Mouse (Mus musculus) stomach, postnatal 0 days (tissue): Measurements from ENCODE around the gene Tln2. TPM values are rescaled to one million over a fixed set of nuclear protein-coding genes. Genes with fewer than 3 reads are reported as not detected.
A peak's percentile ranks its signal among the peaks of the same experiment; 100 is the strongest.

Source experiments
- ATAC-seq: fragments of 200-750 bp; cut with Nextera tagmentation; 2 replicates; pipeline ENCODE4 v1.8.0; 2017; ENCODE audit not compliant: low FRiP score, low TSS enrichment
- DNase-seq: peaks from one replicate; pipeline ENCODE4 v3.0.0-alpha.2; 2016; ENCODE audit warnings: low spot score
- H3K27ac ChIP-seq: fragments of 300-500 bp; sonication (generic); replicated peaks from 2 replicates; pipeline ENCODE4 v1.5.1; 2014; ENCODE audit warnings: mild to moderate bottlenecking, control low read depth
- H3K27me3 ChIP-seq: fragments of 300-500 bp; sonication (generic); 2 replicates; pipeline ENCODE4 v1.6.1; 2014; ENCODE audit warnings: low read length; ENCODE audit not compliant: control insufficient read depth, insufficient read depth
- H3K36me3 ChIP-seq: fragments of 300-500 bp; sonication (generic); 2 replicates; pipeline ENCODE4 v1.6.1; 2014; ENCODE audit warnings: low read length, mixed read lengths; ENCODE audit not compliant: control insufficient read depth, insufficient read depth
- H3K4me1 ChIP-seq: fragments of 300-500 bp; sonication (generic); replicated peaks from 2 replicates; pipeline ENCODE4 v1.6.1; 2014; ENCODE audit warnings: antibody characterized with exemption; ENCODE audit not compliant: control insufficient read depth, insufficient read depth
- H3K4me2 ChIP-seq: fragments of 300-500 bp; sonication (generic); replicated peaks from 2 replicates; pipeline ENCODE4 v1.6.1; 2014; ENCODE audit warnings: low read depth, mild to moderate bottlenecking, control low read depth, moderate library complexity
- H3K4me3 ChIP-seq: fragments of 300-500 bp; sonication (generic); 2 replicates; pipeline ENCODE4 v1.5.1; 2014; ENCODE audit warnings: low read depth, low read length, control low read depth
- H3K9ac ChIP-seq: fragments of 300-500 bp; sonication (generic); 2 replicates; pipeline ENCODE4 v1.6.1; 2014; ENCODE audit warnings: mild to moderate bottlenecking, low read length, control low read depth, mixed read lengths
- H3K9me3 ChIP-seq: fragments of 300-500 bp; sonication (generic); 2 replicates; pipeline ENCODE4 v1.6.1; 2016; ENCODE audit warnings: low read length; ENCODE audit not compliant: control insufficient read depth
- CTCF ChIP-seq: IDR thresholded peaks from 2 replicates; pipeline ENCODE4 v1.5.1; 2016; ENCODE audit warnings: antibody characterized with exemption, low read depth, mild to moderate bottlenecking, moderate library complexity
- EP300 ChIP-seq: optimal IDR thresholded peaks from 2 replicates; pipeline ENCODE3; 2016; ENCODE audit warnings: antibody characterized with exemption
- WGBS: fragments of 180-500 bp; shearing (Covaris S2); extraction: QIAGEN DNeasy Blood & Tissue Kit; methylation state at CpG from one replicate; pipeline ENCODE4 v1.1.7; 2014; 5-methylcytosine and 5-hydroxymethylcytosine counted together
- polyA plus RNA-seq: library from polyadenylated mRNA; unstranded; fragments of >200 nt; fragmentation: Nextera tagmentation; extraction: Ambion mirVana; gene quantifications from 2 replicates; pipeline ENCODE4 v1.2.1, GENCODE M21; 2015

Tln2 gene
- polyA plus RNA-seq, 1 experiment from 2014 or later, result 17.5 TPM

GRCm38 (mm10) chr9:67482277-67482676 is 77.2 kb downstream of the Tln2 start:
- H3K9ac ChIP-seq, result no peak overlapping the region
- H3K4me1 ChIP-seq, result no peaks in the 10 kb centered on the region
- 90% methylated on average over 1 of the region's 1 CpGs for WGBS
- H3K27me3 ChIP-seq, result no peaks in the 10 kb centered on the region
- H3K4me2 ChIP-seq, result no peak overlapping the region
- DNase-seq (no peak), ATAC-seq (no peak)
- TF ChIP-seq CTCF, result no peak
- TF ChIP-seq EP300, result no peak
- H3K4me3 ChIP-seq, result no peak overlapping the region
- H3K9me3 ChIP-seq, result no peaks in the 10 kb centered on the region
- no peaks in the 10 kb centered on the region for H3K36me3 ChIP-seq
- no peak overlapping the region for H3K27ac ChIP-seq

GRCm38 (mm10) chr9:67481851-67482250 is 77.7 kb downstream of the Tln2 start:
- Histone ChIP-seq H3K27ac (no peak overlapping the region), H3K4me2 (no peak overlapping the region), H3K36me3 (no peaks in the 10 kb centered on the region), H3K4me1 (no peaks in the 10 kb centered on the region), H3K9me3 (no peaks in the 10 kb centered on the region), H3K27me3 (no peaks in the 10 kb centered on the region), H3K4me3 (no peak overlapping the region), H3K9ac (no peak overlapping the region)
- WGBS, result 66% methylated on average over 1 of the region's 1 CpGs
- DNase-seq, result no peak
- ATAC-seq, result no peak
- TF ChIP-seq EP300, result no peak
- TF ChIP-seq CTCF, result no peak

- H3K9me3 ChIP-seq, result no peaks in the 10 kb centered on the region
- no peaks in the 10 kb centered on the region for H3K4me1 ChIP-seq
- H3K4me3 ChIP-seq, result no peak overlapping the region
- H3K9ac ChIP-seq, result no peak overlapping the region
- 49% methylated on average over 3 of the region's 3 CpGs for WGBS
- H3K4me2 ChIP-seq, result no peak overlapping the region
- DNase-seq (peak; percentile 46), ATAC-seq (peak; percentile 88)
- no peaks in the 10 kb centered on the region for H3K27me3 ChIP-seq
- TF ChIP-seq EP300 (no peak), CTCF (no peak)
- no peak overlapping the region for H3K27ac ChIP-seq
- H3K36me3 ChIP-seq, result no peaks in the 10 kb centered on the region
Observed at GRCm38 (mm10) chr9:67477445-67477844, 82.1 kb downstream of the Tln2 start.

GRCm38 (mm10) chr9:67476184-67476583 is 83.3 kb downstream of the Tln2 start:
- 94% methylated on average over 5 of the region's 5 CpGs for WGBS

DNA sequence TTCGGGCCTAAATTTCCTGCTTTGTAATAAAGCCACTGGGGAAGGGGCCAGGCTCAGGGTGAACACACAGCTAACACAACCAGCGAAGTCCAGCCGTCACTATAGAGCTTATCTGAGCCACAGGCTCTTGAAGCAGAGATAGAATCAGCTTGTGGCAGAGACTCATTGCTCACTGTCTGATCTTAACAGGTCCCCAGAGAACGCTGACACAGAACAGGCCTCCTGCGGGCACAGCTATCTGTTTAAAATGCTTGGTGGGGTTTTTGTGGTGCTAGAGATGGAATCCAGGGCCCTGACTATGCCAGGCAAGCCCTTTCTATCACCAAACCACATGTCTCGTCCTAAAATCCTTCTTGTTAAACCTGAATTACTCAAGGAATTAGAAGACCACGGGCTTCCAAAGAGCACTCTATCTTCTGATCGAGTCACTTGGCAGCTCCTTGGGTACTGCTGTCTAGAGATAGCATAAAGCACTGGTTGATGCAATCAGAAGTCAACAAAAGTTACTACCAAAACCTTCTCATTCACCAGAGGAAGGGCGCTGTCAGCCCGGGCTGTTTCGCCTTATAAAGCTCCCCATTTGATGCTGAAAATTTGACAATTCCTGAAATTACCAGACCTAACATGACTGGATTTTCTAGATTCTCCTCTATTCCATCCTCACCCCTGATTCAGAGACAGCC is 95.9 kb downstream of the Tln2 start:
- Histone ChIP-seq H3K9ac (no peak overlapping the region), H3K9me3 (no peaks in the 10 kb centered on the region), H3K4me3 (no peak overlapping the region), H3K4me2 (no peak overlapping the region), H3K4me1 (no peaks in the 10 kb centered on the region), H3K27ac (no peak overlapping the region), H3K27me3 (no peaks in the 10 kb centered on the region), H3K36me3 (no peaks in the 10 kb centered on the region)
- TF ChIP-seq CTCF (no peak), EP300 (no peak)
- DNase-seq, result no peak
- no peak for ATAC-seq
- WGBS, result 60% methylated on average over 11 of the region's 11 CpGs

More at GRCm38 (mm10) chr9:67476184-67476583, 83.3 kb downstream of the Tln2 start:
- DNase-seq (no peak), ATAC-seq (no peak)
- Histone ChIP-seq H3K9me3 (no peaks in the 10 kb centered on the region), H3K36me3 (no peaks in the 10 kb centered on the region), H3K4me2 (no peak overlapping the region), H3K4me3 (no peak overlapping the region), H3K9ac (no peak overlapping the region), H3K4me1 (no peaks in the 10 kb centered on the region), H3K27ac (no peak overlapping the region), H3K27me3 (no peaks in the 10 kb centered on the region)
- TF ChIP-seq EP300 (no peak), CTCF (no peak)

- Histone ChIP-seq H3K9me3 (no peaks in the 10 kb centered on the region), H3K27ac (no peak overlapping the region), H3K27me3 (no peaks in the 10 kb centered on the region), H3K4me1 (no peaks in the 10 kb centered on the region), H3K4me3 (no peak overlapping the region), H3K4me2 (no peak overlapping the region), H3K9ac (no peak overlapping the region), H3K36me3 (no peaks in the 10 kb centered on the region)
- TF ChIP-seq EP300 (no peak), CTCF (no peak)
- 27% methylated on average over 1 of the region's 2 CpGs for WGBS
- no peak for ATAC-seq
- no peak for DNase-seq
Observed at GRCm38 (mm10) chr9:67441484-67441883, 118.0 kb downstream of the Tln2 start.
